Mouse (Mus musculus) kidney, embryonic 14.5 days (tissue): ENCODE data around the gene Nop53. TPM values are rescaled to one million over a fixed set of nuclear protein-coding genes. Genes with fewer than 3 reads are reported as not detected.
A peak's percentile ranks its signal among the peaks of the same experiment; 100 is the strongest.

ENCODE experiments used
- ATAC-seq: fragments of 200-750 bp; cut with Nextera tagmentation; 2 replicates; pipeline ENCODE4 v1.8.0; 2017; ENCODE audit warnings: moderate number of reproducible peaks, mild to moderate bottlenecking, moderate TSS enrichment, moderate library complexity; ENCODE audit not compliant: low FRiP score, low TSS enrichment
- H3K27ac ChIP-seq: fragments of 300-500 bp; sonication (generic); 2 replicates; pipeline ENCODE4 v1.5.1; 2014; ENCODE audit warnings: low read depth, mild to moderate bottlenecking, low read length, moderate library complexity, mixed read lengths
- H3K27me3 ChIP-seq: fragments of 300-500 bp; sonication (generic); 2 replicates; pipeline ENCODE4 v1.6.1; 2014; ENCODE audit warnings: mild to moderate bottlenecking, low read length; ENCODE audit not compliant: control insufficient read depth, insufficient read depth
- H3K36me3 ChIP-seq: fragments of 300-500 bp; sonication (generic); 2 replicates; pipeline ENCODE4 v1.6.1; 2014; ENCODE audit warnings: low read length, mixed read lengths; ENCODE audit not compliant: control insufficient read depth, insufficient read depth
- H3K4me1 ChIP-seq: fragments of 300-500 bp; sonication (generic); 2 replicates; pipeline ENCODE4 v1.6.1; 2014; ENCODE audit warnings: low read length, mixed read lengths; ENCODE audit not compliant: control insufficient read depth, insufficient read depth
- H3K4me2 ChIP-seq: fragments of 300-500 bp; sonication (generic); replicated peaks from 2 replicates; pipeline ENCODE4 v1.6.1; 2014; ENCODE audit warnings: low read depth, mild to moderate bottlenecking, low read length
- H3K4me3 ChIP-seq: fragments of 300-500 bp; sonication (generic); 2 replicates; pipeline ENCODE4 v1.5.1; 2014; ENCODE audit warnings: mild to moderate bottlenecking, low read length
- H3K9ac ChIP-seq: fragments of 300-500 bp; sonication (generic); 2 replicates; pipeline ENCODE4 v1.6.1; 2014; ENCODE audit warnings: low read depth, mild to moderate bottlenecking, low read length, moderate library complexity
- H3K9me3 ChIP-seq: fragments of 300-500 bp; sonication (generic); 2 replicates; pipeline ENCODE4 v1.6.1; 2016; ENCODE audit warnings: low read length; ENCODE audit not compliant: control insufficient read depth
- WGBS: fragments of 180-500 bp; shearing (Covaris S2); extraction: QIAGEN DNeasy Blood & Tissue Kit; methylation state at CpG from one replicate; pipeline ENCODE4 v1.1.7; 2014; 5-methylcytosine and 5-hydroxymethylcytosine counted together
- polyA plus RNA-seq: library from polyadenylated mRNA; unstranded; fragments of >200 nt; fragmentation: Nextera tagmentation; extraction: Ambion mirVana; gene quantifications from 2 replicates; pipeline ENCODE4 v1.2.1, GENCODE M21; 2014

Gene Nop53
- polyA plus RNA-seq, 1 experiment from 2014 or later: 203 TPM

- Histone ChIP-seq H3K27me3 (no peaks in the 10 kb centered on the region), H3K4me3 (no peak overlapping the region), H3K27ac (no peak overlapping the region), H3K36me3 (peaks cover 3% of the 10 kb centered on the region; the same call in 1 of the 2 replicates), H3K9ac (no peak overlapping the region), H3K9me3 (no peaks in the 10 kb centered on the region), H3K4me2 (no peak overlapping the region), H3K4me1 (peaks cover 10% of the 10 kb centered on the region; the same call in 1 of the 2 replicates)
- ATAC-seq: no peak
- WGBS: 90% methylated on average over 13 of the region's 13 CpGs
Measured at GRCm38 (mm10) chr7:15953307-15954074, 7.6 kb upstream of the Nop53 start.

- Histone ChIP-seq H3K4me2 (no peak overlapping the region), H3K9me3 (no peaks in the 10 kb centered on the region), H3K9ac (no peak overlapping the region), H3K4me3 (no peak overlapping the region), H3K27ac (no peak overlapping the region), H3K27me3 (no peaks in the 10 kb centered on the region), H3K36me3 (peaks cover 3% of the 10 kb centered on the region; the same call in 1 of the 2 replicates), H3K4me1 (peaks cover 11% of the 10 kb centered on the region; the same call in 1 of the 2 replicates)
- 77% methylated on average over 3 of the region's 3 CpGs for WGBS
- no peak for ATAC-seq
Measured at GRCm38 (mm10) chr7:15952416-15952815, 6.5 kb upstream of the Nop53 start.

- H3K27ac ChIP-seq: no peak overlapping the region
- no peaks in the 10 kb centered on the region for H3K27me3 ChIP-seq
- H3K4me2 ChIP-seq: no peak overlapping the region
- no peak overlapping the region for H3K4me3 ChIP-seq
- ATAC-seq: no peak
- H3K4me1 ChIP-seq: peaks cover 7% of the 10 kb centered on the region; the same call in 1 of the 2 replicates
- H3K9me3 ChIP-seq: no peaks in the 10 kb centered on the region
- no peak overlapping the region for H3K9ac ChIP-seq
- WGBS: 93% methylated on average over 15 of the region's 15 CpGs
- peaks cover 3% of the 10 kb centered on the region; the same call in 1 of the 2 replicates for H3K36me3 ChIP-seq
Measured at GRCm38 (mm10) chr7:15950008-15950407, 4.1 kb upstream of the Nop53 start.

- Histone ChIP-seq H3K4me2 (no peak overlapping the region), H3K9me3 (no peaks in the 10 kb centered on the region), H3K27me3 (no peaks in the 10 kb centered on the region), H3K27ac (no peak overlapping the region), H3K4me3 (no peak overlapping the region), H3K36me3 (peaks cover 6% of the 10 kb centered on the region; the same call in 1 of the 2 replicates), H3K9ac (no peak overlapping the region), H3K4me1 (peaks cover 7% of the 10 kb centered on the region)
- no peak for ATAC-seq
- 77% methylated on average over 7 of the region's 7 CpGs for WGBS
Measured at GRCm38 (mm10) chr7:15949216-15949790, 3.4 kb upstream of the Nop53 start.

- Histone ChIP-seq H3K9ac (peak overlapping the region; percentile 29; the same call in 1 of the 2 replicates), H3K4me3 (peak overlapping the region; percentile 24), H3K36me3 (peaks cover 14% of the 10 kb centered on the region), H3K27me3 (no peaks in the 10 kb centered on the region), H3K4me2 (peak overlapping the region; percentile 53), H3K4me1 (peaks cover 10% of the 10 kb centered on the region), H3K27ac (no peak overlapping the region), H3K9me3 (no peaks in the 10 kb centered on the region)
- WGBS: 3% methylated on average over 23 of the region's 23 CpGs
- peak; percentile 85 for ATAC-seq
Measured at GRCm38 (mm10) chr7:15948381-15948941, 2.6 kb upstream of the Nop53 start.

- ATAC-seq: 0 out of 2 replicates have a peak, but pooled peaks have one; percentile 6
- Histone ChIP-seq H3K36me3 (peaks cover 21% of the 10 kb centered on the region), H3K4me1 (peaks cover 10% of the 10 kb centered on the region), H3K27me3 (no peaks in the 10 kb centered on the region), H3K4me2 (peak overlapping the region; percentile 53), H3K9me3 (no peaks in the 10 kb centered on the region), H3K4me3 (no peak overlapping the region; the same call in 1 of the 2 replicates), H3K27ac (no peak overlapping the region), H3K9ac (no peak overlapping the region)
- 54% methylated on average over 4 of the region's 4 CpGs for WGBS
Measured at GRCm38 (mm10) chr7:15947653-15948260, 1.9 kb upstream of the Nop53 start.

GRCm38 (mm10) chr7:15945211-15945610 is 663 bp downstream of the Nop53 start:
- peaks cover 10% of the 10 kb centered on the region for H3K4me1 ChIP-seq
- H3K9me3 ChIP-seq: no peaks in the 10 kb centered on the region
- no peaks in the 10 kb centered on the region for H3K27me3 ChIP-seq
- 5% methylated on average over 8 of the region's 8 CpGs for WGBS
- no peak for ATAC-seq
- no peak overlapping the region for H3K27ac ChIP-seq
- peak overlapping the region; percentile 73 for H3K4me3 ChIP-seq
- H3K36me3 ChIP-seq: peaks cover 44% of the 10 kb centered on the region
- H3K9ac ChIP-seq: peak overlapping the region; percentile 85
- peak overlapping the region; percentile 88 for H3K4me2 ChIP-seq

- H3K9me3 ChIP-seq: no peaks in the 10 kb centered on the region
- H3K27me3 ChIP-seq: no peaks in the 10 kb centered on the region
- no peak for ATAC-seq
- H3K4me1 ChIP-seq: peaks cover 10% of the 10 kb centered on the region
- H3K36me3 ChIP-seq: peaks cover 53% of the 10 kb centered on the region
- H3K27ac ChIP-seq: no peak overlapping the region
- H3K9ac ChIP-seq: no peak overlapping the region
- WGBS: 97% methylated on average over 1 of the region's 1 CpGs
- H3K4me2 ChIP-seq: no peak overlapping the region
- H3K4me3 ChIP-seq: peak overlapping the region; percentile 73; the same call in 1 of the 2 replicates
Measured at GRCm38 (mm10) chr7:15944311-15944710, 1.6 kb downstream of the Nop53 start.
